Mouse (Mus musculus): ENCODE data around the gene Slamf9.

DNA sequence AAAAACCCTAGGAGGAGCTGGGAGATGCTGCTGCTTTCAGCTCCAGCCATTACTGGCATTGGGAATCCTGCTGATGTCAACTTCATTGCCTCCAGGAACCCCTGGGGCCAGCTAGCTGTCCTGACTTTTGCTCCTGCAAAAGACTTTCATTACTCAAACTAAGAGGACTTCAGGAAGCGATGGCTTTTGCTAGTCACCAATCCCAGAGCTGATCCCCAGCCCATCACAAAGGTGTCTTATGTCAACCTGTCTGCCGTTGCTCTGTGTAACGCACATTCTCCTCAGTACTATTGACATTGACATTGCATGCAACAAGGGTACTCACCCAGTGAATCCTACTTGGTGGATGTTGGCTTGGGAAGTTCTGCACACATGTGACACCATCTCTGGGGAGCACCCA is 962 bp upstream of the Slamf9 start:
- no peak for TF ChIP-seq EP300 (IDR thresholded peaks at IDR 0.05)
- TF ChIP-seq CTCF (IDR thresholded peaks at IDR 0.05): no peak

Measured in lung, postnatal 0 days (tissue).